Mouse (Mus musculus) midbrain, postnatal 0 days (tissue): ENCODE data around the gene Spata5. TPM values are rescaled to one million over a fixed set of nuclear protein-coding genes. Genes with fewer than 3 reads are reported as not detected.

Experiments
- ATAC-seq: fragments of 200-750 bp; cut with Nextera tagmentation; 2 replicates; pipeline ENCODE4 v1.8.0; 2017; ENCODE audit warnings: moderate number of reproducible peaks, mild to moderate bottlenecking, moderate TSS enrichment, moderate library complexity; ENCODE audit not compliant: low FRiP score
- DNase-seq: peaks from one replicate; pipeline ENCODE4 v3.0.0-alpha.2; 2015; ENCODE audit warnings: low spot score
- H3K27ac ChIP-seq: fragments of 300-500 bp; sonication (generic); 2 replicates; pipeline ENCODE4 v1.5.1; 2014; ENCODE audit warnings: low read depth, mild to moderate bottlenecking, low read length, mixed read lengths
- H3K27me3 ChIP-seq: fragments of 300-500 bp; sonication (generic); 2 replicates; pipeline ENCODE4 v1.6.1; 2014; ENCODE audit warnings: low read length, control low read depth, mixed read lengths; ENCODE audit not compliant: insufficient read depth
- H3K36me3 ChIP-seq: fragments of 300-500 bp; sonication (generic); 2 replicates; pipeline ENCODE4 v1.6.1; 2014; ENCODE audit warnings: low read length, control low read depth, mixed read lengths; ENCODE audit not compliant: insufficient read depth
- H3K4me1 ChIP-seq: fragments of 300-500 bp; sonication (generic); 2 replicates; pipeline ENCODE4 v1.6.1; 2014; ENCODE audit warnings: mild to moderate bottlenecking, control low read depth, antibody characterized with exemption, low read length, mixed read lengths; ENCODE audit not compliant: insufficient read depth
- H3K4me2 ChIP-seq: fragments of 300-500 bp; sonication (generic); 2 replicates; pipeline ENCODE4 v1.6.1; 2014; ENCODE audit warnings: low read depth, mild to moderate bottlenecking, low read length, mixed read lengths; ENCODE audit not compliant: poor library complexity, severe bottlenecking
- H3K4me3 ChIP-seq: fragments of 300-500 bp; sonication (generic); 2 replicates; pipeline ENCODE4 v1.5.1; 2014; ENCODE audit warnings: low read depth, mild to moderate bottlenecking, low read length, moderate library complexity
- H3K9ac ChIP-seq: fragments of 300-500 bp; sonication (generic); replicated peaks from 2 replicates; pipeline ENCODE4 v1.6.1; 2014; ENCODE audit warnings: mild to moderate bottlenecking, low read length, moderate library complexity, mixed read lengths; ENCODE audit not compliant: poor library complexity, severe bottlenecking
- H3K9me3 ChIP-seq: fragments of 300-500 bp; sonication (generic); 2 replicates; pipeline ENCODE4 v1.6.1; 2016; ENCODE audit warnings: low read length, control low read depth
- CTCF ChIP-seq: IDR thresholded peaks from 2 replicates; pipeline ENCODE4 v1.5.1; 2016; ENCODE audit warnings: antibody characterized with exemption, mild to moderate bottlenecking
- WGBS: fragments of 180-500 bp; shearing (Covaris S2); extraction: QIAGEN DNeasy Blood & Tissue Kit; methylation state at CpG from one replicate; pipeline ENCODE4 v1.1.7; 2014; 5-methylcytosine and 5-hydroxymethylcytosine counted together
- polyA plus RNA-seq: library from polyadenylated mRNA; unstranded; fragments of >200 nt; fragmentation: Nextera tagmentation; extraction: Ambion mirVana; gene quantifications from 2 replicates; pipeline ENCODE4 v1.2.1, GENCODE M21; 2015
- total RNA-seq: library from RNA; depleted of rRNA; stranded (reverse); fragments of >200 nt; gene quantifications from 2 replicates; pipeline ENCODE4 v1.2.3, GENCODE M21; 2014

The Spata5 gene
- total and polyA plus RNA-seq, 2 experiments from 2014 or later = 18.9 to 19.5 TPM

DNA sequence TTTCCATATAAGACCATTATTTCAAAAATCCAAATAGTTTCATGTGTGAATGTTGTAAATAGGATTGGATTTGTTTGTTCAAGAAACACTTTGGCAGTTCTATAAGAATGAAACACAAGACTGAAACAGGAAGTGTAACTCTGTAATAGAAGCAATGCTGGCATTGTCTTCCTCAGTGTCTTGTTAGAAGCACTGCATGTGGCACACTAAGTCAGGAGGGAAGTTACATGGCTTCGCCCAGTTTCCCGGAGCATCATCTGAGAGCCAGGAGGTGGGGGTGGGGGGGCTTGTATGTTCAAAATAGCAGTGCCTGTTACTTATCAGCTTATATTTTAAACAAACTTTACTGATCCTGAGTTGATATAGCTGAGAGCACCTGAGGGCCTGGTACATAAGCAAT lies 82.9 kb downstream of the Spata5 start:
- H3K9ac ChIP-seq = no peak overlapping the region
- no peak for TF ChIP-seq CTCF
- no peaks in the 10 kb centered on the region for H3K9me3 ChIP-seq
- DNase-seq = no peak
- H3K4me3 ChIP-seq = no peak overlapping the region
- no peak overlapping the region for H3K4me2 ChIP-seq
- ATAC-seq = no peak
- H3K4me1 ChIP-seq = no peaks in the 10 kb centered on the region
- no peaks in the 10 kb centered on the region for H3K36me3 ChIP-seq
- no peaks in the 10 kb centered on the region for H3K27me3 ChIP-seq
- WGBS = 76% methylated on average over 2 of the region's 2 CpGs
- H3K27ac ChIP-seq = no peak overlapping the region

DNA sequence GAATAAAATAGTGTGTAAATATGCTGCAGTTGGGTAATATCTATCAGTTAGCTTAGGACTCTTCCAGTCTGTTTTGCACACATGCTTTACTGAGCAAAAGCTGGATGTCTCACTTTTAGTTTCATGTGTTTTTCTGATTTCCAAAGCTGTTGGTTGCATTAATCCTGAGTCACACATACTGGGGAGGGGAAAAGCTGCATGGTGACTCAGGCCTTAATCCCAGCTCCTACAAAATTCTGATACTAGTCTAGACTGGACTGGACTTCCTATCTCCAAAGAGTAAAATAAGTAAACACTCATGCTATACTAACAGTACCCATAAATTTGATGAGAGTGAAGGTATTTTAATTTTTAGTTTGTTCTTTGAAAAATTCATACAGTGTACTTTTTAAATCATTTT lies 84.2 kb downstream of the Spata5 start:
- H3K27me3 ChIP-seq = no peaks in the 10 kb centered on the region
- H3K4me3 ChIP-seq = no peak overlapping the region
- no peaks in the 10 kb centered on the region for H3K4me1 ChIP-seq
- no peak for ATAC-seq
- TF ChIP-seq CTCF = no peak
- H3K36me3 ChIP-seq = no peaks in the 10 kb centered on the region
- DNase-seq = no peak
- no peak overlapping the region for H3K9ac ChIP-seq
- H3K9me3 ChIP-seq = no peaks in the 10 kb centered on the region
- H3K4me2 ChIP-seq = no peak overlapping the region
- H3K27ac ChIP-seq = no peak overlapping the region

DNA sequence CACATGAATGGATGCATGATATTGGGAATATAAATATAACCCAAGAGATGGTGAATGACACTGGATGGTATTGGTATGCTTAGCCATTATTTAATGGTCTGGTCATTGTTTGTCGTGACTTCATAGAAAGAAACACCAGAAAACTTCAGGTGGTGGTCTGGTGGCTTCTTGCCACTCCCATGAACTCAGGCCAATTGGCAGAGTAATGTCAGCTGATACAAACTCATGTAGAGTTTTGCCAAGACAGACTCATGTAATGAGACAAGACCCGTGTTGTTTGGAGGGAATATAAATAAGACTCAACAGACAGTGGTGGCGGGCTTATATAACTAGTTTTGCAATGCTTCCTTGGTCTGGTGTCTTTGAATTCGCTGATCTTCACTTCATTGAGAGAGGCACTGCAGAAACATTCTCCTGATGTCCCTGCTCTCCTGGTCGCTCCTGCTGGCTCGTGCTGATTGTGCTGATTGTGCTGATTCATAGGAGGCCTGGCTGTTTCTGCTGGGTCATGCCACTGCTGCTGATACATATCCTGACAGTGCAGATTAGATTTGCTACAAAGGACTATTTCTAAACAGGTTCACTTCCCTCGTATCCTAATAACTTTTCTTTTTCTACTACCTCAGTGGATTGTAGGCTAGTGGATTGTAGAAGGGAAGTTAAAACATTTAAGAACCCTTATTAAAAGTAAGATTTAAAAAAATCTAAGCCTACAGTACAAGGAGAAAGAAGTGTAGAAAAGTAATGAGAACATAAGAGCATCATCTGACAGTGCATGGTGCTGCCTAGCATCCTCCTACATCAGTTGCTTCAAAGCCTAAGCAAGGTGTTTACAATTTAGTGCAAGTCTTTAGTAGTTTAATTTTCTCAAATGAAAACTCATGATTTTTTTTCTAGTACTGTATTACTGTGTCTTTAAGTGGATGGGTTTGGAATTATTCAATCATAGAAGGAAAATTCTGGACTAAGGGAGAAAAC lies 90.6 kb downstream of the Spata5 start:
- no peak overlapping the region for H3K9ac ChIP-seq
- WGBS = 82% methylated on average over 7 of the region's 7 CpGs
- no peaks in the 10 kb centered on the region for H3K9me3 ChIP-seq
- H3K4me1 ChIP-seq = no peaks in the 10 kb centered on the region
- H3K4me3 ChIP-seq = no peak overlapping the region
- no peak overlapping the region for H3K27ac ChIP-seq
- ATAC-seq (no peak), DNase-seq (no peak)
- H3K27me3 ChIP-seq = no peaks in the 10 kb centered on the region
- TF ChIP-seq CTCF = no peak
- no peaks in the 10 kb centered on the region for H3K36me3 ChIP-seq
- H3K4me2 ChIP-seq = no peak overlapping the region

DNA sequence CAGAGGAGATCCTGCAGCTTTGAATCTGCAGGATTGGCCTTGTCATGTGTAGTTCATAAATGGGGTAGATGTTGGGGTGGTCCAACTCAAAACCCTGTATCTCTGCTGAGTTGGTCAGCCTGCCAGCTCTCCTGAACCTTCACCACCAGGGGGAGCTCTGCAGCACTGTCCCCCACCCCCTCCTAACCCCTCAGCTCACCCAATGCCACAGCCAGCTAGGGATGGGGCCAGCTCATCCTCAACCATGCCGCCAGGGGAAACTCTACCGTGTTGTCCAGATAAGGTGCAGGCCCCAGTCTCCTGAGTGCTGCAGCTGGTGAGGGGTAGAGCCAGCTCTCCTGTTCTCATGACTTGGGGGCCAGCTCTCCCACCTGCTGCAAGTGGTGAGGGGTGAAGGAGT lies 95.8 kb downstream of the Spata5 start:
- TF ChIP-seq CTCF = peak; percentile 52
- Histone ChIP-seq H3K4me2 (no peak overlapping the region), H3K27me3 (no peaks in the 10 kb centered on the region), H3K4me1 (no peaks in the 10 kb centered on the region), H3K4me3 (no peak overlapping the region), H3K36me3 (no peaks in the 10 kb centered on the region), H3K9ac (no peak overlapping the region), H3K27ac (no peak overlapping the region), H3K9me3 (no peaks in the 10 kb centered on the region)
- DNase-seq (no peak), ATAC-seq (no peak)
- 34% methylated on average over 2 of the region's 2 CpGs for WGBS

DNA sequence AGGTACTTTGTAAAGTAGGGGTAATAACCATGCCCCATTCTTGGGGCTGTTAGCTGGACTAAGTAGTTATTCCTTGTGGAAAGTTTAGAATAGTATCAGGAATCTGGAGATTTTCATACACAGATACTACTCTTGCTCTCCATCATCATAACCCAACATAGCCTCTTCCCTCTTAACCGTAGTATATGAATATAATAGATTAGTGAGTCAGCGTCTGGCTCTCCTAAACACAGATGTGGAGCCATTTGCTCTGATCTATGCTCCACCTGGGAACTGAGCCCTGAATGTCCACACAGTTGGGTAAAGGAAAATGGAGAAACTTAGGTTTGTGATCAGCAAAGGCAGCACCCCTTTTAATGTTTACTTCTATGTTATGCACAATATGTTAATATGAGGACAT lies 96.7 kb downstream of the Spata5 start:
- Histone ChIP-seq H3K4me1 (no peaks in the 10 kb centered on the region), H3K27me3 (no peaks in the 10 kb centered on the region), H3K4me3 (no peak overlapping the region), H3K36me3 (no peaks in the 10 kb centered on the region), H3K27ac (no peak overlapping the region), H3K9ac (no peak overlapping the region), H3K4me2 (no peak overlapping the region), H3K9me3 (no peaks in the 10 kb centered on the region)
- 95% methylated on average over 2 of the region's 2 CpGs for WGBS
- DNase-seq (no peak), ATAC-seq (no peak)
- no peak for TF ChIP-seq CTCF

DNA sequence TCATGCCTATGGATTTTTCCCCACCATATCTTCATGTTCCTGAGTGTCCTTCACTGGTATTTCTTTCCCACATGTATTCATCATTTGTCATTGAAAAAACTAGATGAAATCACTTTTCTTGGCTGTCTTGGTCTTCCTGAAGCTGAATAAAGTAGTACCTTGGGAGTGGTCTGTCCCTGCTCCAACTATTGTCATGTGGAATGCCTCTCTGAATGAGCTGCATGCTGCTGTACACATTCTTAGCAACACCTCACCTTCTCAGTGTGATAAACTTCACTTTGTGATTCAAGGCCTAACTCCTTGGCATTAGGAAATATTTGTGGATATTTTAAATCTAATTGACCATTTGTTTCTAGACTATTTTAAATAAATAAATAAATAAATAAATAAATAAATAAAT lies 98.9 kb downstream of the Spata5 start:
- no peak for TF ChIP-seq CTCF
- Histone ChIP-seq H3K4me2 (no peak overlapping the region), H3K36me3 (no peaks in the 10 kb centered on the region), H3K4me3 (no peak overlapping the region), H3K4me1 (no peaks in the 10 kb centered on the region), H3K27me3 (no peaks in the 10 kb centered on the region), H3K27ac (no peak overlapping the region), H3K9me3 (no peaks in the 10 kb centered on the region), H3K9ac (no peak overlapping the region)
- no peak for ATAC-seq
- no peak for DNase-seq
